Mouse (Mus musculus): Measurements from ENCODE around the gene Mustn1.

- TF ChIP-seq CTCF (IDR thresholded peaks at IDR 0.05; ENCODE audit: low read depth) = no peak
- TF ChIP-seq EP300 (IDR thresholded peaks at IDR 0.05; ENCODE audit: low read depth) = no peak
Measured at GRCm38 (mm10) chr14:30913404-30913803, 34.4 kb downstream of the Mustn1 start.
